Mouse (Mus musculus): ENCODE data around the gene Elovl5.

Elovl5 gene

DNA sequence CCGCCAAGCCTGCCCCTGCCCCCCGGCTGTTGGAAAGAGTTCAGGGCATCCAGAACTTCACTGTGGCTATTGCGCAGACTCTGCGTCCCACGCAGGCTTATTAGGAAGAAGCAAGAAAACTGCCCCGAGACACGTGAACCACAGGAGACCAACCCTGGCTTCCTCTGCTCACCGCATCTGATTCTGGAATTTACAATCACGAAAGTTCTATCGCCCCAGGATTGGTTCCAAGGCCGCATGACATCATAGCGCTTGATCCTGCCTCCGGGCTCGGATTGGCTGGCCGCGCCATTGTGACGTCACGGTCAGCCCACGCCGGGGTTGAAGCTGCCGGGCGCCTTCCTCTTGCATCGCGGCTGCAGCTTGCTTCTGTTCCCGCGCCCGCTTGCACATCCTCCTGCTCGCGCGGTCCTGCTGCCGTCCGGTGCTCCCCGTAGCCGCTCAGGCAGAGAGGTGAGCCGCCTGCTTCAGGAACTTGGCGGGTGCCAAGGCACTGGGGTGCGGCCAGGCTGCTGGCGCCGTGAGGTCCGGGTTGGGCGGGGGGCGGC, at the start of gene Elovl5:
TSS of gene Elovl5 (plus strand) at position 291 of the 548 bp plus-strand sequence.
- peak; percentile 98 for DNase-seq (ENCODE audit: low read depth, low spot score)

DNA sequence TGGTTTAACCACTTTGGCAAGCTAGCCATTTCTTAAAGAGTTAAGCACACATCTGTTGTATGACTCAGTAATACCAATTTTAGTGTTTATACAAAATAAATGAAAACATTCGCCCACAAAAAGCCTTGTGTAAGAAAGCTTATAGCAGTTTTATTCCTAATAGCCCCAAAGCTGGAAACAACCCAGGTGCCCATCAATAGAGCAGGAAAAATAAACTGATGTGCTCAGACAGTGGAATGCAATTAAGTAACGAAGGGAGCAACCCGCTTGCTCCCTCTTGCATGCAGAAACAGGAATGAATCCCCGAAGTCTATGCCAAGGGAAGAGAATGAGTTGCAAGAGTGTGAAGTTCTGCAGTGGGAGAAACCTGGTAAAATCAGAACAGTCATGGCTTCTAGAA, 25.7 kb upstream of the Elovl5 start:
- DNase-seq (ENCODE audit: low read depth, low spot score): no peak

DNA sequence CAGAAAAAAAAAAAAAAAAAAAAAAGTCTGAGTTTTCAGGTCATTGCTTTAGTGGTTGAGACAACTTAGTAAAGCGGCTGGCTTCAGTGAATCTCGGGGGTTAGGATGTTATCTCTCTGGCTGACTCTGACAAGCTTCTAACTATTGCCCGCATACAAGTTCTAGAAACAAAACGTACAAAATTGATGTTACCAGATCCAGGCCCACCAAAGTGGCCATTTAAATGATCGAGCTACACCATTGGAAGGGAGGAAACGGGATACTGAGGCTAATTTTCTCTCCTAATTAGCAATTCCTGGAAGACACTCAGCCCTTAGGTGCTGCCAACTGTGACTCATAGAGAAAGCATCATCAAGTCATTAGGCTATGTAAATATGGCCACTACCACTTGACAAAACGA, 18.6 kb upstream of the Elovl5 start:
- no peak for DNase-seq (ENCODE audit: low read depth, low spot score)

DNA sequence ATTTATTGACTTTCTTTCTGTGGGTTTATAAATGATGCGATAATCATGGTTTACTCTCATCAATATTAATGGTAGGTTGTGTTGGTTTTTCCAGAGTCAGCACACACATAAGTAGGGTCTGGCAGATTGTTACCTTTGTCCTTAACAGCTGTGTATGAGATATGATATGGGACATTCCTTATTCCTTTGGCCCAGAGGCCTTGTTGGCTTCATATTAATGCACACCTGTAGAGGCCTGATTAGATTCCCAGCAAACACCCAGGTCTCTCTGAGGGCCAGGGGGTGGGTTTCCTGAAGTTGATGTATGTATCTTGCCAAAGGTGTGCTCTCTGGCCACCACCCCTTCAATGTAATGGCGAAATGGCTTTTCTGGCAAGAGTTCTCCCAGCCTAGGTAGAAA, 13.0 kb upstream of the Elovl5 start:
- DNase-seq (ENCODE audit: low read depth, low spot score): no peak

DNA sequence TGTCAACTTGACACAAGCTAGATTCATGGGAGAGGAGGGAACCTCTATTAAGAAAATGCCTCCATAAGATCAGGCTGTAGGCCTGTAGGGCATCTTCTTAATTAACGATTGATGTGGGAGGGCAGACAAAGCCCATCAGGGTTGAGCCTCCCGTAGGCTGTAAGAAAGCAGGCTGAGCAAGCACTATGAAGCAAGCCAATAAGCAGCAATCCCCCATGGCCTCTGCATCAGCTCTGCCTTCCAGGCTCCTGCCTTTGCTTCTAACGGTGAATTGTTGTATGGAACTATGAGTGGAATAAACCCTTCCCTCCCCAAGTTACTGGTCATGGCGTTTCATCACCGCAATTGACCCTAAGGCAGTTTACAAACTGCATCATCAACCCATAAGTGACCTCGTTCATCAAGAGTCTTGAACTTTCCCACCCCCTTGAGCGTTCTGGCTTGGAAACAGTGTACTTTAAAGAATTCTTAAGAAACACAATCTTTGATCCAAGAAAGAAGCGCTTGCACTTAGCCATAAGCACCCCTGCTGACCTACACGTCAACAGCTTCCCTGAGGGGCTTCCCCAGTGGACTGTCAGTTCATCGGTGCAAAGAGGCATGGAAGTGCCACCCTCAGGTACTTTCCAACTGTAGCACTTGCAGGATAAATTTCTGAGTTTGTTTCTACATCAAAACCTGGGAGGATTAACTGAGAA, 7.4 kb upstream of the Elovl5 start:
- DNase-seq (ENCODE audit: low read depth, low spot score): peak; percentile 25

DNA sequence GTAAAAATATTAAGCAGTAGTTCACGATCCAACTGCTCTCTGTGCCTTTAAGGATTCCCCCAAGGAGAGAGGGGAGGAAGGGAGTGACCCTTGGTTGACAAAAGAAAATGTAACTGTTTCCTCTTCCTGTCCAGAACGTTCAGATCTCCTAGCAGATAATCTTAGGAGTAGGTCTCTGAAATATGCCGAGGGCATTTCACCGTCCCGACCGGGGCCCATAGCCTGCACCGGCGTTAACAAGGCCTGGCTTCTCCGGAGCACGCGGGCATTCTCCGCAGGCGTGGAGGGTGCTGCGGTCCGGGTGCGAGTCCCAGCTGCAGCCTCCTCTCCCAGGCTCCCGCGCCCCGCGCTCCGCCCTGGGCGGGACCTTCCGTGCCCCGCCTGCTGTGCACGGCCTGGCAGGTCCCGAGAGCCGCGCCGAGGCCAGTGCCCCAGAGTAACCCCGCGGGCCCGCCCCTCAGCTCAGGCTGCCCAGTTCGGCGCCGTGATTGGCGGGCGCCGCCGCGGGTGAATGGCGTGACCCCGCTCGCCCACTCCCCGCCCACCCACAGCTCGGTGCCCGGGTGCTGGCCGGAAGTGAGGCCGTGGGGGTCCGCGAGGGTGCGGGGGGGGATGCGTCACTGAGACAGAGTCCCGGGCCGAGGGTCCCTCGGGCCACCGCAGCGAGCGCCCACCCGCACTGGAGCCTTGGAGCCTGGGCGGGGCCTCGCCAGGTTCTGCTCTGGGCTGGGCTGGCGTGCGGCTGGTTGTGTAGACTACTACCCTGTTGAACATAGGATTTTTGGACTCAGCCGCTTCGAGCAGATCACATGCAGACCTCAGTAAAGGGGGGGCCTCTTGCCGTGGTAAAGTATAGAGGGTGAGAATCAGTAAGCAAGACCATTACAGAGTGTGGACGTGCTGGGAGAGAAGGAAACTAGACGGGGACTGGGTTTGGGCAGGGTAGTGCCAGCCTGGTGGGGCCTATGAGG, 6.6 kb upstream of the Elovl5 start:
- DNase-seq (ENCODE audit: low read depth, low spot score): peak; percentile 88

DNA sequence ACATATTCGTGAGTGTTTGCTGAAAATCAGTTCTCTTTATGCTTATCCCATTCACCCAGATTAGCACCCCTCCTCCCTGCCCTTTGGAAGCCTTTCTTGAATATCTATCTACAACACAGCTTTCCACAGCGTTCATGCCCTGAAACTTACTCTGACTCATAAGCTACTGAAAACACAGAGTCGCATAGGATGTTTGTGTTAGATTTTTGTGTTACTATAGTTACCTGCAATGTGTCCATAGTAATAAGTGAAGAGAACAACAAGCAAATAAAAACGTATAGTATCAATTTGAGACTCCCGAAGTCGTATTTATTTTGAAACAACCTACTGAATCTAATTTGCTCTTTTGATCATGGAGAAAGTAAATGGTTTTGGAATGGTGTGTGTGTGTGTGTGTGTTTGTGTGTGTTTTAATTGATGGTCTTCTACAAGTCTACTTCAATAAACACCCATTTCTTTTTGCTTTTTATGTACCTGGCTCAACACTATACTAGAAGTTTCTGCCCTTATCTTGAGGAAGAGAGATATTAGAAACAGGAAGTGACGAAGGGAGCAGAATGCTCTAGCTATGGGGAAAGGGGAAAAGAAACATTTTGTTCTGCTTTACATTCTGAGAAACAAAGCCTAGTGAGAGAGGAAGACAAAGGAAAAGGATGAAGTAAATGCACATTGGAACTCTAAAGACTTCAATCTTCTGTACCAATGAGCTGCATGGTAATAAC, 5.5 kb upstream of the Elovl5 start:
- no peak for DNase-seq (ENCODE audit: low read depth, low spot score)

DNA sequence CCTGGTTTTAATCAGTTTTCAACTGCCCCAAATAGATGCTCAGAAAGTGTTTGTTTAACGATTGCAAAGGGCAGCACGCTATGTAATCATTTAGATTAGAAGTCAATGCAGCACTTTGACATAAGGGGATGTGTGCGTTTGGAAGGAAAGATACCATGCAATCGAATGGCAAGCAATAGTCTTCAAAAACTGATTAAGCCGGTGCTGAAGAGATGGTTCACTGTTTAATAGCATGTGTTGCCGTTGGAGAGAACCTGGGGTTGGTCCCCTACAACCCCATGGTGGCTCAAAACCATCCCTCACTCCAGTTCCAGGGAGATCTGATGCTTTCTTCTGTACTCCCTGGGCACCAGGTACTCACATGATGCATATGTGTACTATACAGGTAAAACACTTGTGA, 4.9 kb upstream of the Elovl5 start:
- no peak for DNase-seq (ENCODE audit: low read depth, low spot score)

DNA sequence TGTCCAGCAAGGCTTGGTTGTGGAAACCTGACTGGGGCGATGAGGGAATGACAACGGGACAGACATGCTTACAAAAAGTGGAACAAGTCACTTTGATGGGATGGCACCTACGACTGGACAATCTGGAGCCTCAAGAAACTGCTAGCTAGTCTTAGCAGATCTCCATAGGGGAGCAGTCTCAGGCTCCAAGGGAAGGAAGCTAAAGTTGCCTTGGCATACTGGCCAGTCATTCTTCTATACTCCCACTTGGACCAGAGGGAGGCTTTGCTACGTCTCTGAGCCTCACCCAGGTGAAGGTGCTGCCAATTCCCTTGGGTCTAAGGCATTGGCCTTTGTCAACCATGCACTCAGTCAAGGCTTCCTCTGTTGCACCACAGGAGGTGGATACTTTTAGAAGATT, 2.5 kb upstream of the Elovl5 start:
- DNase-seq (ENCODE audit: low read depth, low spot score): no peak

DNA sequence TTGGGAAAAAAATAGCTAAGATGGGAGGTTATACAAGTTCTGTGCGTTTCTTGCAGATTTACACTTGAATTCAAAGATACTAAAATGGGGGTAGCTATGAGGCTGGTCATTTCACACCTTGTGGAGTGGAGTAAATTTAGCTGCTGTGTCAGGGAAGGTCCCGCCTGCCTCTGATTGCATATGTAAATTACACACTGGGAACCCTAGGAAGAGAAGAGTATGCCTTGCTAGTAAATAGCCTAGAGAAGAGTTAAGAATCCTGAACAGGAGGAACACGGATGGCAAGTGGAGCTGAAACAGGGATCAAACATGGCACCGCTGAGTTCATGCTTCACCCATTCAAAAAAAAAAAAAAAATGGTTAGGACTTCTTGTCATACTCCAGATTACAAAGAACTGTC, 1.4 kb upstream of the Elovl5 start:
- DNase-seq (ENCODE audit: low read depth, low spot score): no peak

DNA sequence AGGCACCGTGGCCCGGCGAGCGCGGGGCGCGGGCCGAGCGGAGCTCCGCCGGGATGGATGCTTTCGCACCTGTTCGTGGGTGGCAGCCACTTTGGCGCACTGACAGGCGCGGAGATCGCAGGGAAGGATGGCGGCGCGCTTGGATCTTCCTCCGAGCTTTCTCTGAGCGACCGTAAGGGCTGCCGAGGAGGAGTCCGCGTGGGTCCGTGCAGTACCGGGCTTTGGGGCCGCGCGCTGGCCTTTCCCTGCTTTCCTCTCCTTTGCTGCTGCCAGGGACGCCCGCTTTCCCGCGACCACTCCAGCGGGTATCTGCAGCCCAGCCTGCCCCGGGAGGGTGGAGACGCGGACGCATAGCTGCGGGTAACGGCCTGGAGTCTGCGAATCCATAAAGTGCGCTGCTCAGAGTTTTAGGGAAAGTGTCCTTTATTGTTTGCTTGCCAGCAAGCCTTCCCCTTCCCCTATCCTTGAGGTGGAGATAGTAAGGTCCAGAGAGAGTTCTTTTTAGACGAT, 513 bp downstream of the Elovl5 start:
- peak; percentile 29 for DNase-seq (ENCODE audit: low read depth, low spot score)

DNA sequence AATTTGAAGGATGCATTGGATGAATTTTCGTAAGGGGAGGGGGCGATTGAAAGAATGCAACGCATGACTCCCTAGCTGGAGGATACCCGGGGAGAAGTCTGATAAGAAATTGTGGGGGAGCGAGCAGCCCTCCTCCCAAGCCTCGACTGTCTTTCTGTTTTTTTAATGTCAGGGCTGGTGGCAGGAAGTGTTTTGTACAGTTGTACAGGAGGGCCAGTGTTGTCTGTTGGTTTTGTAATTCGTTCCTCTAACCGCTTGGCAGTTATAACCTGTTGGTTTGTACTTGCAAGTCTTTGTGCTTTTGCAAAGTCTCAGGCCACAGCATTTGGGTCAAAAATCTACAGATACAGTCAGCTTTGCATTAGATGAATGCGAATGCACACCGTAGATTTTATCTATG, 1.0 kb downstream of the Elovl5 start:
- no peak for DNase-seq (ENCODE audit: low read depth, low spot score)

DNA sequence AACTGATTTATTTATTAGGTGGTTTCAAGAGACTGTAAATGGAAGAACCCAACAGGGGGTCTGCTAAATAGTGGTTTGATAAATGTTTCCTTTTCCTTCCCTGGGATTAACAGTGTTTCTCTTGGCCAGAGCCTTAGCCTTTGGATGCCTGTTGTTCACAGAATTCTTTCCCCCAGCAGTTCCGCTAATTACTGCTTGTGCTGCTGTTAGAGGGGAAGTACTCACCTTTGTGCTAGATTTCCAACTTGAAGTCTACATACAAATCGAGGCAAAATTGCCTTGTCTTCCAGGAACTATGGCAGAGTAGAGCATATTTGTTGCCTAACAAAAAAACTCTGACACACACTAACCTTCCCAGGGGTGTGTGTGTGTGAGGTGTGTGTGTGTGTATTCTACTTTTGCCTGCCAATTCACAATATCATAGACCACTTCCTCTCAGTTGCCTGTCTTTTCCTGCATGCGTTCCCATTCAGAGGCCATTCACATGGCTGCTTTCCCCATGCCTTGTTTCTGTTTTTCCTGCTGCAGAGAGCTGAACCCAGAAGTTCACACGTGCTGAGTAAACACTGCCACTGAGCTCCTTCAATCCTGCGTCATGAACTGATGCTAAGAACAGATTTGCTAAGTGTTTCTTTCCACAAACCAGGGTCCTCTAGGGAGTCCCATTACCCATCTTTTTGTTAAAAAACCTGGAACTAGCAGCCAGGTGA, 2.0 kb downstream of the Elovl5 start:
- no peak for DNase-seq (ENCODE audit: low read depth, low spot score)

DNA sequence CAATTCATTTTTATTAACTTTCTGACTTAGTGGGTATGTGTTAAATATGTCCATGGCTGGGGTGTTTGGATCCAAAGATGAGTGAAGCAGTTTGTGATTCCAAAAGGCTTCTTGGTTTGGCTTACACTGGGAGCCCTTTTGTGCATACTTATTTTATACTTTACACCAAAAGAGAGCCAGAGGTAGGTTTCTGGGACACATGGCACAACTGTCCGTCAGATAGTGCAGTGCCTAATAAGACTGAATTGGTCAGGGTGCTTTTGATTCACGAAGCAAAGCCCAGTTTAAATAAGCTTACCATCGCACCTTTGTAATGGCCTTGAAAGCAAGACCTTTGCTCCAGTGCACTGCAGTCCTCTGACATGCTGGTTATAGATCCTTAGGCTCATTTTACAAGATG, 3.3 kb downstream of the Elovl5 start:
- no peak for DNase-seq (ENCODE audit: low read depth, low spot score)

DNA sequence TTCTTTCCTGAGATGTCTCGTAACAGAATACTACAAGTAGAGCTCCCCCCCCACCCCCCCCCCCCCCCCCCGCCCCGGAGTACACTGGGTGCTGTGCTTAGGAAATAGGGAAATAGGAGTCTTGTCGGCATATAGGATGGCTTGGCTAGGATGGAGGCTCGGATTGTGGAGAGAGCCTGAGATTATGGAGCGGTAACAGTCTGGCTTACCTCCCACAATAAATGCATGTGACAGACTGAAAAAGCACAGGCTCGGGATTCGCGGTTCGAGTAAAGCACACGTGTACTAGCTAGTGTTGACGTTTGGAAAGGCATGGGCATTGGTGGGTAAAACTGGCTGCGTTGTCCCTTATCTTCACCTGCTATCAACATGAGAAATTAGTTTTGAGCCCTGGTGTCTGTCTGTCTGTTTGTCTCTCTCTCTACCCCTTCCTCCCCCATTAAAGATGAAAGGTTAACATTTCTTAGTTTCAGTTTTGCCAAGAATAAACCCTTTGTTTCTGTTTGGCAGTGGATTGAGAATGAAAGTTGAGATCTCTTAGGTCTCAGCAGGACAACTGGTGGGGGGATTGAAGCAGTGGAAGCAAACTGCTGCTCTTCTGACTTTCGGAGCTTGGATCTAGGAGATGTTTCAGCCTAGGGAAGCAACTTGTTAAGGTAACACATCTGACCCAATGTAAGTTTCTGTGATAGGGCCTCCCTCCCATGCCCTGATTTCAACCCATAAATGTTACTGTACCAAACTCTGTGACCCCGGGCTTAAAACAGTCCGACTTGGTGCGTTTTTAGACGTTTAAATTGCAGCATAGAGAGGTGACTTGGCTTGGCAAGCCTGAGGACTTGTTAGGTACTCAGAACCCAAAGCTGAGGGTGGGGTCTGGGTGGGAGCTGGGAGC, 4.4 kb downstream of the Elovl5 start:
- no peak for DNase-seq (ENCODE audit: low read depth, low spot score)

DNA sequence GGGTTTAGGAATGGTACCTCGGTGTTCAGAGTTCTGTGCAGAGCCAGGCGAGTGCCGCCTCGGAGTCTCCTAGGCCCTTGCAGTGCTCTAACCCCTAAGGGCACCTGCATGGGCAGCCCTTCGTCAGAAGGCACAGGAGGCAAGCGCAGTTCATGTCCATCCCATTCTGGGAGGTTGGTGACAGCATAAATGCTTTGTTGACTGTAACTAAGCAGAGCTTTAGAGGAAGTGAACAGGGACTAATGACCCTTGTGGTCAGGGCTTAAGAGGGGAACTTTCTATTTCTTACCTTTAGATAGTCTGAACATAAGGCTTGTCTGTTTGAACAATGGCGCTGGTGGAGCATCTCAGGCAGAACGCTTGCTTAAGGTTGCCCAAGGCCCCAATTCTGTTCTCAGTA, 6.6 kb downstream of the Elovl5 start:
- DNase-seq (ENCODE audit: low read depth, low spot score): no peak

DNA sequence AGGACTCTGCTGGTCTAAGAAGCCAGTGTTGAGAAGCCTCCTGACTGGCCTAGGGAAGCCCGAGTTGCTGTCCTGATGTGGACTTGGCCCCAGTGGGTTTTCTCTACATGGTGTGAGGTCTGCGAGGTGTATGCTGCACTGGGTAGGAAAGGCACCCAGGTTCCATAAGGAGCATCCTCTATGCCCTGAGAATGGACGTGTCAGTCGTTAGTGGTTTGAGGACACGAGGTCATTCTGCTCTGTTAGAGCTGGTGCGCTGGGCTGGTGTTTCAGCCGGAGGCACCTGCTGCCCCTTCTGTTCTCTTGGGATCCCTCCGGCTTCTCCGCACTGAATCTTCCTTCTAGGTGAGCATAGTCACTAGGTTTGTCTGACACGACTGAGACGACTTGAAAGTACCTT, 7.0 kb downstream of the Elovl5 start:
- no peak for DNase-seq (ENCODE audit: low read depth, low spot score)

DNA sequence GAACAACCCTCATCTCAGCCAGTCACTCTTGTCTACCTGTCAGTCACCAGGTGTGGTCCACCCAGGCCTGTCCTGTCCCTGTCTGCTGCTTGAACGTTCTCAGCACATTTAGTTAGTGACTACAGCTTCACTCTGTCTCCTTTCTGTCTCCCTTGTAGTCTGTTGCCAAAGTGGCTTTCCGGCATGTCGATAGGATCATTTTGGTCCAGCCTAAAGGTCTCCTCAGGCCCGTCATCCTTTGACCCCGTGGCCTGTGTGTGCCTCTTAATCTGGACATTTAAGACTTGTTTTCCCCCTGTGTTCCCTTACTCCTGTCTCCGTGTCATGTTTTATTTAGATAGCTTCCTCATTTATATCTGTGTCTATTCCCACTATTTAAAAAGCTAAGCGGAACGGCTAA, 9.0 kb downstream of the Elovl5 start:
- no peak for DNase-seq (ENCODE audit: low read depth, low spot score)

DNA sequence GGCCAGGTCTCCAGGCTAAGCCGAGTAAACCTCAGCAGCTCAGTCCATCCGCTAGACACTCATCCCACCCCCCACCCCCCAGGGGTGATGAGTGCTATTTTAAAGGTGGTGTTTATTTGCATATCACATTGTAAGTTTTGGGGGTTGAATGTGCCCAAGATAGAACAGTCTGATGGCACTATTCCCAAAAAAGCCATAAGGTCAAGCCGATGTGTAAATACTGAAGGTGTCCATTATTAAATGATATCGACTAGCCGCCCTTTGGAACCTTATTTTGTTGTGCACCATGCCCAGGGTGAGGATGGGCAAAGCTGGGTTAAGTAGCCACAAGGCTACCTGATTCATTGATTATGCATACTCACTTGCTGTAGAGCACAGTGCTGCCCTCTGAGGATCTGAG, 9.7 kb downstream of the Elovl5 start:
- DNase-seq (ENCODE audit: low read depth, low spot score): no peak

DNA sequence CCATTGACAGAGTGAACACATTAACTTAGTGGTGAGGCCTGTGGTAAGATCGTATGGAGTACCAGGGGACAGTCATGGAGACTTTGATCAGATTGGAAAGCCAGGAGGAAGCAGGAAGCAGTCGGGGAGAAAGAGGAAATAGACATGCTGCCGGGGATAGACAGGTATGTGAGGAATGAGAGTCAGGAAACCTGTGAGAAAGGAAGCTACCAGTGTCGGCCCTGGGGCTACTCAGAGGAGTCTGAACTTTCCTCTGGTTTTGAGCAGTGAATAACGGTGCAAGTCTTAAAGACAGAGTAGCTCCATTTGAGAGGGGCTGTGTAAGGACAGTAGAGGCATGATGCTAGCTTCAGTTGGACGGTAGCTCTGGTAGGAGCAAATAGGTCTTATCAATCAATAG, 10.3 kb downstream of the Elovl5 start:
- no peak for DNase-seq (ENCODE audit: low read depth, low spot score)

Measured in mesoderm, embryonic 11.5 days (tissue).